Mouse (Mus musculus) left cerebral cortex, adult 2 months (tissue): ENCODE results near the gene Tcp1. TPM values are rescaled to one million over a fixed set of nuclear protein-coding genes. Genes with fewer than 3 reads are reported as not detected.

Experiments
- DNase-seq, 2 experiments: peaks; one replicate each; pipeline ENCODE4 v3.0.0; 2021 to 2022; ENCODE audit warnings: low spot score in 2 of 2, mixed read lengths in 1 of 2; ENCODE audit errors: extremely low spot score in 1 of 2
- H3K27ac ChIP-seq: fragments of 200-600 bp; 2 replicates; pipeline ENCODE4 v1.8.1; 2022
- H3K4me3 ChIP-seq: fragments of 200-600 bp; 2 replicates; pipeline ENCODE4 v1.8.1; 2022
- CTCF ChIP-seq: fragments of 200-600 bp; IDR thresholded peaks from 2 replicates; pipeline ENCODE4 v1.8.1; 2022; ENCODE audit warnings: antibody characterized with exemption, mild to moderate bottlenecking, moderate library complexity
- intact Hi-C: fragments of 180-260 bp; cut with DNase I; formaldehyde crosslinking; loops from one replicate; pipeline ENCODE4 v1.15.1; 2025
- long read RNA-seq, 2 experiments: library from polyadenylated mRNA; stranded (forward); transcript quantifications; one replicate each; pipeline ENCODE4 v2.0.0; 2021; ENCODE audit warnings: borderline mapping rate in 2 of 2
- total RNA-seq, 2 experiments: library from RNA; stranded (reverse); gene quantifications; 2 replicates each; pipeline ENCODE4 v1.2.3; 2021

Gene Tcp1
- 100 to 1,000 TPM; 193 to 195 TPM for total RNA-seq
- long read RNA-seq, experiment 1, transcript Tcp1-209 (12 exons, 2,446 nt), result major isoform, 143 of 159 reads
- long read RNA-seq, experiment 1, partial matches to known transcripts, result 10 of 159 reads
- long read RNA-seq, experiment 1, other reads (novel, unspliced or antisense), result 5 of 159 reads
- long read RNA-seq, experiment 2, transcript Tcp1-209 (12 exons, 2,446 nt), result major isoform, 78 of 94 reads
- long read RNA-seq, experiment 2, partial matches to known transcripts, result 6 of 94 reads
- long read RNA-seq, experiment 2, other reads (novel, unspliced or antisense), result 7 of 94 reads

DNA sequence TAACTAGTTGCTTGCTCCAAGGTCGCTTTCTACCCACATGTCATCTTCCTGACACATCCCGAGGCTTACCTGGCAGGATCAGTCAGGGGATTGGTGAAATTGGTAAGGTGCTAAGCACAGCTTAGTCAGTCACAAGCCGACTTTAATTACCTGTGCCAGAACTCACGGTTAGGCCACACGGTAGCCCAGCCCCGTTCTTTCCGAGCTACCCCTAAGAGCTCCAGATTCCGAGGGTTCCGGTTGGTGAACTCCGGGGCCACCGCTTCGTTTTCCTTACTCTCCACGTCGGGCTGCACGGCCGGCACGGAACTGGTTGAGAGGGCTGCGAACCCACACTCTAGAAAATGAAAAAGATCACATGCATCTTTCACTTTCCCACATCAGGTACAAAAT is at the start of gene Tcp1:
Gene Tcp1, plus strand, starts transcription at position 214 of the 393 bp plus-strand sequence.
- Histone ChIP-seq H3K27ac (peak within 1 kb of the TSS; percentile 92), H3K4me3 (peak within 1 kb of the TSS; percentile 88)
- intact Hi-C loops, result no loop called here
- no peak for TF ChIP-seq CTCF
- DNase-seq, result no peak

DNA sequence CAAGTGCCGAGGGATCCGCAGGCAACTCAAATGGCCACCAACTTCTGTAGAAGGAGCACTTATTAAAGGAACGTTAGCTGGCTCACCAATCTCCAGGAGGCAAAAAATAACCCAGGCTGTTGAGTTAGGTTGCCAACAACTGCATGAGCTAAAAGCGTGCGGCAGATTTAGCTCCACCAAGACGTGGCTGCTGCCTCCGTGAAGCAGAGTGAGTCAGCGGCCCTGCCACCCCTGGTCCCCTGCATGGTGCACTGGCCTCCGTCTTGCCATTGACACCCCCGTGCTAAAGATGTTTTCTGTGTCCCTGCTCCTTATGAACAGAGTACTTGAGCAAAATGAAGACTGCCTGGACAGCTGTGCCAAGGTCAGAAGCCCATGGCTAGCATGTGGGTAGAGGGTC is 48.6 kb upstream of the Tcp1 start:
- Histone ChIP-seq H3K4me3 (no peak overlapping the region), H3K27ac (peak overlapping the region; percentile 66)
- no peak for TF ChIP-seq CTCF
- intact Hi-C loops, result loop anchor here (5.0 kb wide), 1 partner anchor 70 kb away; no protein-coding TSS in a partner anchor
- DNase-seq, result peak; percentile 63 to 65

DNA sequence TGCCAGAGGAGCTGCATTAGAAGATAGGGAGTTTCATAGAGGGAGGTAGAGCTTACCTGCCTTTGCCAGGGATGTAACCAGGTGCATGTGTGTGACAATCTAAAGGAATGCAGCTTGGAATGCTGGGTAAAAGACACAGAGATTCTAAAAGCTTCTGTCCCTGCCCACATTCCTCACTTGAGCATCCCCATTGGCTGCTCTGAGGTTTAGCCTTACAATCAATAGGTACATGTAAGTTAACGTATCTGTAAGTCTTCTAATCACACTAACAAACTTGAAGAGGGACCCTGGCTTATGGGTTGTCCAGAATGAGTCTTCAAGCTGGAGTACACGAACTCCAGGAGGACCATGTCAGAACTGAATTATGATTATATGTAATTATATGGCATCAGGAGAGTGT is 47.5 kb upstream of the Tcp1 start, which contains the start of gene Mas1:
Gene Mas1, minus strand, starts transcription at position 101 of the 400 bp plus-strand sequence.
- intact Hi-C loops, result loop anchor here (5.0 kb wide), 1 partner anchor 71 kb away; no protein-coding TSS in a partner anchor
- no peak within 1 kb of the TSS for H3K4me3 ChIP-seq
- DNase-seq, result no peak
- peak within 1 kb of the TSS; percentile 66; the same call in 1 of the 2 replicates for H3K27ac ChIP-seq
- TF ChIP-seq CTCF, result no peak

DNA sequence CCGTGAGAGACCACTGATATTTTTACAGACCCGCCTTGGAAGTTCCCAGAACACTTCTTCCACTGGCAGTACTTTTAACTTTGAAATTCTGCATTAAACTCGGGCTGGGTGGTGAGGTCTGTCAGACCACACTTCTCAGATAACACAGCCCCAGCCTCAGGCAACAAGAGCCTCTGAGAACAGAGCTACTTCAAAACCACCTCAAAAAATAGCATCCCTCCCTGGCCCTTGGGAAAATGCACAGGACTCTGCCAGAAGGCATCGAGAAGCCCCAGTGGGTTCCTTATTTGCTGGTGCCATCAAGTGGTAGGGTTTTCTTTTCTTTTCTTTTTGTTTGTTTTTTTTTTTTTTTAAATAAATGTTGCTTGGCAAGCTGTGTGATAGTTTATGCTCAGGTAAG is 46.9 kb upstream of the Tcp1 start:
- intact Hi-C loops, result loop anchor here (5.0 kb wide), 1 partner anchor 71 kb away; no protein-coding TSS in a partner anchor
- Histone ChIP-seq H3K4me3 (no peak overlapping the region), H3K27ac (no peak overlapping the region)
- TF ChIP-seq CTCF, result peak; percentile 12
- DNase-seq, result no peak

DNA sequence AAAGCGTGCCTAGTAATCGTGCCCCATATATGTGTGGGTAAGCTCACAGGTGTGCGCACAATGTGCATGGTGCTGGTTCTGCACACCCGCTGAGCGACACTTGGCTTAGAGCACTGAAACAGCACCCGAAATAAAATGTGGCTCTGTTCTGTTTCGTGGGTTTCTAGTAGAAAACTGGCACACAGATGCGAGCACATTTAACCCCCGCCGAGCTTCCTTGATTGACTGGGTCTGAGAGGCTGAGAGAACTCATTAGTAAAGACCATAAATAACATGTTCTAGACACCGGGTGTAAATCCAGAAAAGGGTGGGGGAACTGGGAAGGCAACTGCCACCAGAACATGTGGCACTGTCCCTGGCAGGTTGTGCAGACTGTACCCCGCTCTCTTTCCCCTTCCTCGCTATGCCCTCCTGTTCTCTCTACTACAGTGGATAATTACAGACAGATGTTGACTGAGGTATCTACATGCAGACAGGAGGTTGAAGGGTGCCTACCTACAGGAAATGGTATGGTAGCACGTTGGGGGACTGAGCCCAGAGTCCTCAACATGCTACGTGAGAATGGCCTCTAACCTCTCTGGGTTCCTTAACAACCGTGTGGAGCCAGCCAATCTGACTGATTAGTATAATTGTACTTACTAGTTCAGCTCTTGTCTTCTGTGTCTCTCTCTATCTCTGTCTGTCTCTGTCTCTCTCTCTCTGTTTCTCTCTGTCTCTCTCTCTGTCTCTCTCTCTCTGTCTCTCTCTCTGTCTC is 43.0 kb upstream of the Tcp1 start:
- DNase-seq, result no peak
- H3K27ac ChIP-seq, result no peak overlapping the region
- H3K4me3 ChIP-seq, result no peak overlapping the region
- TF ChIP-seq CTCF, result no peak
- intact Hi-C loops, result no loop called here

DNA sequence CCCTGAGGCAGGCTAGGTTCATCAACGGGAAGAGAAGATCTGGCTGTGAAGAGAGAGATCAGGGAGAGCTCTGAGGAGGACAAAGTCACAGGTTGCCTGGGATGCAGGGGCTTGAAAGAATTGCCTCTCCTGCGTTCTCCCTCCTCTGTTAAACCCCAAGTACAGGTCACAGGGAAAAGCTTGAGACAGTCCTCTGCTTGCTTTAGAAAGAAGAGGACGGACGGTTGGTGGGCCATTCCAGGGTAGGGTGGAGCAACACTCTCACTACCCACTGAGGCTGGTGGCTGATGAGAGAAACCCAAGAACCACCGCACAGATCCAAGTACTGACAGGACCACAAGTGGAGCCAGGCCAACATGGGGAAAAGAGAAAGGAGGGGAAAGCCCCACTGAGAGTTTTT is 39.8 kb upstream of the Tcp1 start, which contains the start of gene Mrgprh:
Gene Mrgprh, plus strand, starts transcription at position 301 of the 400 bp plus-strand sequence.
- DNase-seq, result no peak
- H3K27ac ChIP-seq, result no peak within 1 kb of the TSS
- intact Hi-C loops, result no loop called here

DNA sequence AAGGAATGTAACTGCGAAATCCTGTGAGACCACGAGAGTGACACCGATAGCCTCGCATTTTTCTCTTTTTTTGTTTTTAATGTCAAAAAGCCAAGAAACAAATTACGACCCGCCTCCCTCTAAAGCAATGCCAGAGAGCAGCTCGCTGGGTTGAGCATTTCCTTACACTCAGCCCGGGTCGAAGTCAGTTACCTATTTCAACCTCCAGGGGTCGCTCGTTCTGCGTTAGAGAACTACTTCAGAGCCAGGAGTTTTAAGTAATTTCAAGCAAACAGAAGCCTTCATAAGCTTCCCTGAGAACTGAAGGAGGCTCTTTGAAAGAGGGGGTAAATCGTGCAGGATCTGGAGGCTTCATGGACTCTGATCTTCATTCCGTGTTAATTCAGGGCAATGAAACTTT is 35.3 kb upstream of the Tcp1 start:
- peak overlapping the region; percentile 22 for H3K4me3 ChIP-seq
- intact Hi-C loops, result loop anchor here (2.0 kb wide), 2 partner anchors 37 to 117 kb away; partner anchors contain the start of gene Mrpl18
- peak; percentile 79 to 80 for DNase-seq
- peak; percentile 85 for TF ChIP-seq CTCF
- no peak overlapping the region for H3K27ac ChIP-seq

More for the DNA sequence above, 39.8 kb upstream of the Tcp1 start, which contains the start of gene Mrgprh:
- no peak within 1 kb of the TSS for H3K4me3 ChIP-seq
- no peak for TF ChIP-seq CTCF

DNA sequence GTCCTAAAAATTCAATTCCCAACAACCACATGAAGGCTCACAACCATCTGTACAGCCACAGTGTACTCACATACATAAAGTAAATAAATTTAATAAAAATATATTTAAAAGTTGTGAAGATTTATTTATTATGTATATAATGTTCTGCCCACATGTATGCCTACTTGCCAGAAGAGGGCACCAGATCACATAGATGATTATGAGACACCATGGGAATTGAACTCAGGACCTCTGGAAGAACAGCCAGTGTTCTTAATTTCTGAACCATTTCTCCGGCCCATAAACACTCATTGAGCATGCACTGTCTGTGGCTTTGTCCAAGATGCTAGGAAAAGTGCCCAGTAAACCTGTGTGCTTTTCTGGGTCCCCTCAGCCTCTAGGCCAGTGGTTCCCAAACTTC is 34.3 kb upstream of the Tcp1 start:
- no peak; the same call in none of the 2 replicates for TF ChIP-seq CTCF
- Histone ChIP-seq H3K27ac (no peak overlapping the region), H3K4me3 (no peak overlapping the region)
- intact Hi-C loops, result loop anchor here (2.0 kb wide), 2 partner anchors 36 to 116 kb away; partner anchors contain the start of gene Mrpl18
- DNase-seq, result no peak

DNA sequence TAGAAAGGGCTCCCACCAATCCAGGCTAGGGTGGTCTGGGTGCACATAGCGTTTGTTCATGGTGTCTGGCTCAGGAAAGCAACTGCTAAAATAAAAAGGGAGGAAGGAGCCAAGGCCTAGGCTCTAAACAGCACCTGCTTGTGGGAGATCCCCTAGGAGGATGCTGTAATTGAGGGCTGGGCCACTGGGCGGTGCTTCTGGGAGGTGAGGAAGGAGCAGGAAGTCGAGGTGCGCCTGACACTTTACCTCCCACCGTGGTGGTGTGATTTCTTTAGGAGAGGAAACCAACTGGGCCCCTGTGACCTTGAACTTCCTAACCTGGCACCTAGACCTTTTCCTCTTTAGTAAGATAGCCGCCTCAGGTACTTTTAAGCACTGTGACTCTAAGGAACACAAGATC is 28.9 kb upstream of the Tcp1 start:
- no peak overlapping the region for H3K4me3 ChIP-seq
- no peak for TF ChIP-seq CTCF
- intact Hi-C loops, result no loop called here
- no peak for DNase-seq
- H3K27ac ChIP-seq, result no peak overlapping the region

DNA sequence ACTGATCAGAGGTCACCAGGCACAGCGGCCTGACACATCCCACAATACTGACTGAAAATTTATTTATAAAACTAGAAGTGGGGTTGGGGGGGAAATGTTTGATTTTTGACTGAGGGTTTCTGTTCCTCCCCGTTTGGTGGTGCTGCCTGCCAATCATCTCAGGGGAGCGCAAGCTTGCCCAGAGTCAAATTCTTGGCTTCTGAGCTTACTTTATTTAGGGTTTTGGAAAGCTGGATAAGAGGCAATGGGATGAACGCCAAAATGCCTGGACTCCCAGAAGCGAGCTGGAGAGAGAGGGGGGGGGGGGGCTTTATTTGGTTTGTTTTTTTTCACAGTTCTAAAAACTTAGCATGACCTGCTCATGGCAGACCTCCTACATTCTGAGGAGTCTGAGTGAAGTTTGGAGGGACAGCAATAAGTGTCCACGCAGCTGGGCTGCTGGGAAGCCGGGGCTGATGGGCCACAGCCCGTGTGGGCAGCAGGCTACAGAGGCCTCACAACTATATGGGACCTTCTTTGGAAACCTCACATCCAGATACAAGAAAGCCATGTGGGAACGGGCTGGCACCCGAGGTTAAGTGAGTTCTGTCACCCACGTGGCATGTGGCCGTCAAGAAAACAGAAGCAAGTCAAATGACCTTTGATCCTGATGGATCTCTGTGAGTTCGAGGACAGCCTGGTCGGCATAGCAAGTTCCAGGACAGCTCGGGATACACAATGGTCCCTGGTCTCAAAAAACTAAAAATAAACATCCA is 28.3 kb upstream of the Tcp1 start:
- no peak overlapping the region for H3K27ac ChIP-seq
- H3K4me3 ChIP-seq, result no peak overlapping the region
- no peak for DNase-seq
- TF ChIP-seq CTCF, result no peak
- intact Hi-C loops, result no loop called here

DNA sequence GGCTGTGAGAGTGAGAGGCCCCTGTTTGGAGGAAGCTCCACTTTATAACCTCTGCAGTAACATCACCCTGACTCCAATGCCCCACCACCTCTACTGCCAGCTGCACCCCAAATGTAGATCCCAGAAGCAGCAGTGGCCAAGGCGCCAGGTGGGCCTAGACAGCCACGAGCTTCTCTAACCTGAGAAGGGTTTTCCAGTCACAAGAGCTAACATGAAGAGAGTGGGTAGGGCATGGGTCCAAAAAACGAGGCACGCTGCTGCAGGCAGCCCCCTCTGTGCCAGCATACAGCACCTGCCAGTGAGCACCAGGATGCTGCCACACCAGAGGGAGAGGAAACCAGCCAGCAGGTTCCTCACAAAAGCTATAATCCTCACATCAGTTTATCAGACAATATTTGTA is 24.4 kb upstream of the Tcp1 start:
- no peak for TF ChIP-seq CTCF
- Histone ChIP-seq H3K27ac (no peak overlapping the region), H3K4me3 (no peak overlapping the region)
- intact Hi-C loops, result no loop called here
- DNase-seq, result no peak

DNA sequence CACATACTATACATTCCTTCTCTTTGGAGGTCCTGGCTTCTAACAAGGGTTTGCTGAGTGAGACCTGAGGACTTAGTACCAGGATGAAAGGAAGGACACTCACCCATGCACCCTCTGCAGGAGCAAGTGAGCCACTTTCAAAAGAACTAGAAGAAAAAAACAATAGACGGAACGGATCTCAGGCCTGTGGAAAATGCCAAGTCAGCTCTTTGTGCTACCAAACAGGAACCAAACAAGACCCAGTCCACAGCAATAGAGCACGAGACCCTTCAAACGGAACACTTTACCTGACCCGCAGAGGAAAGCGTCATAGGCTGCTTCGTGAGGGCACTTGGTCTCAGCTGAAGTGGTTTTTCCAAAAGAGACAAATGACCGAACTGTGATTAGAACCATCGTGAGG is 23.5 kb upstream of the Tcp1 start:
- no peak for TF ChIP-seq CTCF
- intact Hi-C loops, result no loop called here
- H3K4me3 ChIP-seq, result no peak overlapping the region
- no peak for DNase-seq
- no peak overlapping the region for H3K27ac ChIP-seq
